Mouse (Mus musculus) left cerebral cortex, adult 18-20 months (tissue): ENCODE data around the gene Gm2696. TPM values are rescaled to one million over a fixed set of nuclear protein-coding genes. Genes with fewer than 3 reads are reported as not detected.
A peak's percentile ranks its signal among the peaks of the same experiment; 100 is the strongest.

Experiments used
- DNase-seq, 2 experiments: peaks; one replicate each; pipeline ENCODE4 v3.0.0; 2021 to 2022; ENCODE audit warnings: low spot score in 2 of 2, mixed read lengths in 1 of 2
- total RNA-seq, 2 experiments: library from RNA; stranded (reverse); gene quantifications; 2 replicates each; pipeline ENCODE4 v1.2.3; 2021

Gm2696 gene
- total RNA-seq, 2 experiments from 2014 or later = not detected

GRCm38 (mm10) chr10:77846961-77847360 is 32.5 kb downstream of the Gm2696 start:
- no peak for DNase-seq

DNA sequence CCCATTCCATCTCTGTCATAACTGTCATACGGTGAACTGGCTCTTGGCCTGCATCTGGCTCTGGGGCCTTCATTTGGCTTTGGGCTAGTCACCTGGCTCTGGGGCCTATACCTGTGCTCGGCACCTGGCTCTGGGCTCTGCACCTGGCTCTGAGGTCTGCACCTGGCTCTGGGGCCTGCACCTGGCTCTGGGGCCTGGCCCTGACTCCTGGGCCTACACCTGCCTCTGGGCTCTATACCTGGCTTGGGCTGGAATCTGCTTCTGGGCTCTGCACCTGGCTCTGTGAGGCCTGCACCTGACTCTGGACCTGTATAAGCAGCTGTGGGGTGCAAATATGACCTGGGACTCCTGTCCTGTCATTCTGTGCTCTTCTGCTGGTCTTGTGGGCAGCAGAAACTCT is 33.1 kb downstream of the Gm2696 start:
- no peak for DNase-seq

- DNase-seq = no peak
Measured at GRCm38 (mm10) chr10:77852559-77852958, 38.1 kb downstream of the Gm2696 start, which contains the start of gene Gm10318. Gm10318 (plus strand) TSS chr10:77852859.

DNA sequence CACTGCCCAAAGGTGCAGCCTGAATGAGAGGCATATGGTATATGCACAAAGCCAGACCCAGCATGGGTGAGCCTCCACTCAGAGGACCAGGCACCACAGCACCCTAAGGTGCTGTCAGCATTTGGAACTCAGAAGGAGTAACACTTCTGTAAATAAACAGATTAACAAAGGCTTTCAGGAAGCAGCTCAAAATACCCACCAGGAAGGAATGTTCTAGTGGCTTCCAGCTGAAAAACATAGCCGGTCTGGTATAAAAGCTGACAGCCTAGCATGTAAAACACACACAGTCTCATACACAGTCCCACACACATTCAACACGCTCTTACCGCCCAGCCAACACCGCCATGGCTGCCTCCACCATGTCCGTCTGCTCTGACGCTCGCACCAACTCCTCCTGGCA is 47.2 kb downstream of the Gm2696 start, which contains the start of gene Gm3285:
Gene Gm3285 (plus strand): TSS at position 301 of the 400 bp plus-strand sequence.
- DNase-seq = no peak

GRCm38 (mm10) chr10:77864067-77864761 is 49.7 kb downstream of the Gm2696 start:
- no peak for DNase-seq

- DNase-seq = no peak
Measured at GRCm38 (mm10) chr10:77864762-77865143, 50.3 kb downstream of the Gm2696 start.

- DNase-seq = no peak
Measured at GRCm38 (mm10) chr10:77867546-77867945, 53.1 kb downstream of the Gm2696 start.

- no peak for DNase-seq
Measured at GRCm38 (mm10) chr10:77869651-77870050, 55.2 kb downstream of the Gm2696 start.

DNA sequence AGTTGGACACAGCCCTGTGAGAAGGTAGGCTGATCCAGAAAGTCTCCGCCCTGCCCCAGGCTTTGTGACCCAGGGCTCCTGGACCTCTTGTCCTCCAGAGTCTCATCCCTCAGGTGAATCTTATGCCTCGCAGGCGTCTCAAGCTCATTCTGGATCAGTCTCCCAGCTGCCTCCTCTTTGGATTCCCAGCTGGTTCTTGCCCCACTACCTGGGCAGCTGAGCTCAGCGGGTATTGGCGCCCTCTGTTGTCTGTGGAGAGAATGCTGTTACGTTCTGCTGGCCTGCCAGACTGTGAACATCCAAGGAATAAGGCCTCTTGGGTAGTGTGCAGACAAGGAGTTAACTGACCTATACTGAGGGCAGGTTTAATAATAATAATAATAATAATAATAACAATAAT is 64.5 kb downstream of the Gm2696 start:
- DNase-seq = peak; percentile 46 to 56

GRCm38 (mm10) chr10:77880305-77880704 is 65.8 kb downstream of the Gm2696 start:
- DNase-seq = no peak

- no peak for DNase-seq
Measured at GRCm38 (mm10) chr10:77882553-77882952, 68.1 kb downstream of the Gm2696 start.

Other genes with a start within 250 kb of the Gm2696 start
- 10 to 100 TPM; 67.0 to 72.0 TPM for gene Pttg1ip, start 233.0 kb upstream of the Gm2696 start, total RNA-seq
- 100 to 1,000 TPM; 165 to 172 TPM for gene Sumo3, start 208.6 kb upstream of the Gm2696 start, total RNA-seq
- gene Gm49325, start 208.5 kb upstream of the Gm2696 start, total RNA-seq = 10 to 100 TPM; 12.9 to 13.0 TPM
- gene Ube2g2, start 192.4 kb upstream of the Gm2696 start, total RNA-seq = 10 to 100 TPM; 46.1 to 53.8 TPM
- gene Tspear, start 128.1 kb upstream of the Gm2696 start, total RNA-seq = under 1 TPM; 0.14 to 0.19 TPM
- not detected for gene Gm19402, start 123.9 kb upstream of the Gm2696 start, total RNA-seq
- gene Gm9508, start 117.4 kb upstream of the Gm2696 start, total RNA-seq = not detected
- not detected for gene Gm10272, start 108.1 kb upstream of the Gm2696 start, total RNA-seq
- not detected for gene Gm10024, start 103.2 kb upstream of the Gm2696 start, total RNA-seq
- not detected for gene Gm10142, start 98.9 kb upstream of the Gm2696 start, total RNA-seq
- gene Krtap12-1, start 94.1 kb upstream of the Gm2696 start, total RNA-seq = not detected
- not detected for gene Gm10100, start 88.2 kb upstream of the Gm2696 start, total RNA-seq
- gene Gm18596, start 72.0 kb upstream of the Gm2696 start, total RNA-seq = not detected
- gene Gm9736, start 63.3 kb upstream of the Gm2696 start, total RNA-seq = not detected
- not detected for gene Gm3233, start 55.0 kb upstream of the Gm2696 start, total RNA-seq
- gene Gm3238, start 43.4 kb upstream of the Gm2696 start, total RNA-seq = not detected
- not detected for gene Gm7138, start 37.7 kb upstream of the Gm2696 start, total RNA-seq
- gene Gm3250, start 32.1 kb upstream of the Gm2696 start, total RNA-seq = not detected
- gene Gm7137, start 26.5 kb upstream of the Gm2696 start, total RNA-seq = not detected
- not detected for gene Gm9639, start 19.6 kb upstream of the Gm2696 start, total RNA-seq
- not detected for gene Gm19668, start 15.5 kb upstream of the Gm2696 start, total RNA-seq
- gene Gm9507, start 2.8 kb upstream of the Gm2696 start, total RNA-seq = not detected
- gene Krtap10-4, start 12.4 kb downstream of the Gm2696 start, total RNA-seq = not detected
- not detected for gene Krtap10-10, start 21.3 kb downstream of the Gm2696 start, total RNA-seq
- gene Gm36176, start 32.1 kb downstream of the Gm2696 start, total RNA-seq = not detected
- gene Gm10318, start 38.2 kb downstream of the Gm2696 start, total RNA-seq = not detected
- gene Gm3285, start 47.3 kb downstream of the Gm2696 start, total RNA-seq = not detected
- 10 to 100 TPM in 1 of 2 experiments, 1 to 10 TPM in 1; 9.8 to 10.1 TPM for gene Lrrc3, start 87.9 kb downstream of the Gm2696 start, total RNA-seq
- gene Trpm2, start 155.9 kb downstream of the Gm2696 start, total RNA-seq = 10 to 100 TPM; 47.5 to 51.9 TPM
- gene 1810043G02Rik, start 163.8 kb downstream of the Gm2696 start, total RNA-seq = 10 to 100 TPM; 33.9 to 36.1 TPM
- gene Pfkl, start 195.4 kb downstream of the Gm2696 start, total RNA-seq = 100 to 1,000 TPM; 147 TPM
- gene Dnmt3l, start 227.3 kb downstream of the Gm2696 start, total RNA-seq = not detected
- under 1 TPM in 1 of 2 experiments, not detected in 1; 0.28 TPM for gene Aire, start 228.9 kb downstream of the Gm2696 start, total RNA-seq